Mouse (Mus musculus): ENCODE measurements around the gene L1td1. TPM values are rescaled to one million over a fixed set of nuclear protein-coding genes. Genes with fewer than 3 reads are reported as not detected.

L1td1 gene
- polyA plus RNA-seq, 1 experiment from 2014 or later, result not detected

- H3K27me3 ChIP-seq (replicated peaks), result no peaks in the 10 kb centered on the region; the same call in 1 of the 2 replicates
- no peak overlapping the region; the same call in 1 of the 2 replicates for H3K4me3 ChIP-seq (replicated peaks)
- no peaks in the 10 kb centered on the region for H3K9me3 ChIP-seq (replicated peaks)
- no peak for ATAC-seq (ENCODE audit: low FRiP score)
- H3K4me2 ChIP-seq, result peak overlapping the region; percentile 40
- H3K9ac ChIP-seq (replicated peaks), result no peak overlapping the region
- H3K27ac ChIP-seq (replicated peaks), result no peak overlapping the region
- peaks cover 9% of the 10 kb centered on the region; the same call in 1 of the 2 replicates for H3K4me1 ChIP-seq
- no peaks in the 10 kb centered on the region for H3K36me3 ChIP-seq
- 15% methylated on average over 16 of the region's 16 CpGs for WGBS
These were observed 51.7 kb downstream of the L1td1 start for GRCm38 (mm10) chr4:98778219-98778618.

- no peaks in the 10 kb centered on the region for H3K36me3 ChIP-seq
- H3K9me3 ChIP-seq (replicated peaks), result no peaks in the 10 kb centered on the region
- H3K9ac ChIP-seq (replicated peaks), result no peak overlapping the region
- no peak overlapping the region for H3K4me2 ChIP-seq
- peaks cover 17% of the 10 kb centered on the region for H3K4me1 ChIP-seq
- no peak overlapping the region for H3K4me3 ChIP-seq (replicated peaks)
- no peaks in the 10 kb centered on the region for H3K27me3 ChIP-seq (replicated peaks)
- WGBS, result 33% methylated on average over 8 of the region's 8 CpGs
- no peak overlapping the region for H3K27ac ChIP-seq (replicated peaks)
- ATAC-seq (ENCODE audit: low FRiP score), result no peak
These were observed 59.3 kb downstream of the L1td1 start for GRCm38 (mm10) chr4:98785851-98786250.

DNA sequence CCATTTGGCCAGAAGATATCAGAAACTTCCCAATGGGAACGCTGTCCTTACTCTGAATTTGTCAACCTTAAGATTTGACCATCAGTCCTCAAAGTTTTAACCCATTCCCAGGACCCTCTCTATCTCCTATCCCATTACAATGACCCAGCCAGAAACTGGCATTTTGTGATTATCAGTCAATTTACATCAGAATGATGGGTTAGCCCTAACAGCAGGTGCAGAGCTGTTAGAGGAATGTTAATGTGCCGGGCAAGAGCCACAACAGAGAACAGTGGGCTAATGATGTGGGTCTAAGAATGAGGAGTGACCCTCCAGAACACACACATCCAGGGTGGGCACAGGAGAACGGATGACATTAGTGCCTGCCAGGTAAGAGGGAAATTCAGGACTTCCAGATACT is 59.7 kb downstream of the L1td1 start:
- no peak overlapping the region for H3K27ac ChIP-seq (replicated peaks)
- no peaks in the 10 kb centered on the region for H3K36me3 ChIP-seq
- H3K9ac ChIP-seq (replicated peaks), result no peak overlapping the region
- H3K4me3 ChIP-seq (replicated peaks), result no peak overlapping the region
- H3K4me1 ChIP-seq, result peaks cover 18% of the 10 kb centered on the region
- no peaks in the 10 kb centered on the region for H3K9me3 ChIP-seq (replicated peaks)
- WGBS, result 22% methylated on average over 3 of the region's 3 CpGs
- H3K27me3 ChIP-seq (replicated peaks), result no peaks in the 10 kb centered on the region
- H3K4me2 ChIP-seq, result no peak overlapping the region
- no peak for ATAC-seq (ENCODE audit: low FRiP score)

Other genes with a start within 250 kb of the L1td1 start
- gene Kank4, start 90.8 kb downstream of the L1td1 start, polyA plus RNA-seq (2015; fragmentation: Nextera tagmentation; extraction: Ambion mirVana), result 0.68 and 1.0 TPM in 2 replicates
- gene I0C0044D17Rik, start 97.1 kb downstream of the L1td1 start, polyA plus RNA-seq (2015; fragmentation: Nextera tagmentation; extraction: Ambion mirVana), result not detected in 2 replicates
- 27.0 and 40.2 TPM in 2 replicates for gene Usp1, start 197.1 kb downstream of the L1td1 start, polyA plus RNA-seq (2015; fragmentation: Nextera tagmentation; extraction: Ambion mirVana)